Mouse (Mus musculus) cortical plate, adult 2 months (tissue): Measurements from ENCODE around the gene Chd4. TPM values are rescaled to one million over a fixed set of nuclear protein-coding genes. Genes with fewer than 3 reads are reported as not detected.

Experiments used
- H3K27ac ChIP-seq: fragments of 200-500 bp; 2 replicates; pipeline ENCODE4 v1.5.1; 2012; ENCODE audit warnings: low read length, control low read depth, inconsistent platforms; ENCODE audit not compliant: insufficient read depth
- H3K4me1 ChIP-seq: fragments of 200-500 bp; 2 replicates; pipeline ENCODE4 v1.6.1; 2011; ENCODE audit warnings: low read length; ENCODE audit not compliant: control insufficient read depth, insufficient read depth
- H3K4me3 ChIP-seq: fragments of 200-500 bp; 2 replicates; pipeline ENCODE4 v1.5.1; 2011; ENCODE audit warnings: mild to moderate bottlenecking, low read length, control low read depth; ENCODE audit not compliant: insufficient read depth
- CTCF ChIP-seq: fragments of 200-500 bp; IDR thresholded peaks from 2 replicates; pipeline ENCODE4 v1.5.1; 2011; ENCODE audit warnings: mild to moderate bottlenecking, control low read depth, low read length; ENCODE audit not compliant: insufficient read depth; ENCODE audit errors: extremely low read depth
- POLR2A ChIP-seq: fragments of 200-500 bp; IDR thresholded peaks from 2 replicates; pipeline ENCODE4 v1.6.1; 2011; ENCODE audit warnings: mild to moderate bottlenecking, low read length, control low read depth; ENCODE audit not compliant: insufficient read depth; ENCODE audit errors: extremely low read depth
- polyA plus RNA-seq: library from polyadenylated mRNA; depleted of rRNA; stranded (reverse); fragments of >200 nt; gene quantifications from 2 replicates; pipeline ENCODE4 v1.2.3, GENCODE M21; 2012; rRNA removed

Chd4 gene
- polyA plus RNA-seq, 1 experiment = 79.0 TPM

DNA sequence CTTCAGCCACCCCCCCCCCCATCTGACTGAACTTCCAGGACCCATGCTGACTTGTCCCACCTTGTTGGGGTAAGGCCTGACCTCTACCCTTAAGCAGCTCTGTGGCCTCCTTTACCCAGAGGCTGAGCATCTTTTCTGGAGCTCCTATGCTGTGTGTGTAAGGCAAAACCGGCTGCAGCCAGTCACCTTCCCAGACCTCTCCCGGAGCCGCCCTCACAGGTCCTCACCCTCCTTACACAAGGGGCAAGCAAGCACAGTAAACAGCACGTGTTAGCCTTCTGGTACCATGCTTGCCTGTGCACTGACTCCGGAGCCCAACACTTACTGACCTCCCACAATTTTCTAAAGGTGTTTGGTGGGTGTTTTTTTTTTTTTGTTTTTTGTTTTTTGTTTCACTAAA lies 79.7 kb downstream of the Chd4 start:
- no peak for TF ChIP-seq POLR2A
- no peak for TF ChIP-seq CTCF
- Histone ChIP-seq H3K27ac (no peak overlapping the region), H3K4me3 (no peak overlapping the region), H3K4me1 (no peaks in the 10 kb centered on the region)

DNA sequence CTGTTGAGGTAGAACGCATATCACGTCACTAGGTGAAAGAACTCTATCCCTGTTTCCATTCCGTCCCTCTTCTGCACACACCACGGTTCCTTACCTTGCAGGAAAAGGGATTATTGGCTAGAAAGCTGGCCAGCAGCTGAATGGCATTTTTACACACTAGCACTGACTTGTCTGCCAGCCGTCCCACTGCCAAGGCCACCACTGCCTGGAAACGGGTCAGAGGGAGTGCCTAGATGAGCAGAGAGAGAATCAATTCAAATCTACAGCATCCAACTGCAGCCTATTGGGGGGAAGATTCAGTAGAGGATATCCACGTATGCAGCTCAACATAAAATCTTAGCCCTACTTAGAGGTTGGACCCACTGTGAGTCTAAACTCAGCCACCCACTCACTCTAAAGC lies 83.8 kb downstream of the Chd4 start:
- TF ChIP-seq CTCF = no peak
- no peak for TF ChIP-seq POLR2A
- Histone ChIP-seq H3K4me1 (peaks cover 2% of the 10 kb centered on the region; the same call in 1 of the 2 replicates), H3K4me3 (no peak overlapping the region), H3K27ac (no peak overlapping the region)

Other genes starting within 250 kb of the Chd4 start
- gene P3h3, start 238.2 kb upstream of the Chd4 start, polyA plus RNA-seq = 59.6 and 66.5 TPM in 2 replicates
- gene Gpr162, start 232.0 kb upstream of the Chd4 start, polyA plus RNA-seq = 163 and 187 TPM in 2 replicates
- gene Cd4, start 207.8 kb upstream of the Chd4 start, polyA plus RNA-seq = 1.1 and 4.7 TPM in 2 replicates
- 5.1 and 6.5 TPM in 2 replicates for gene Lag3, start 184.3 kb upstream of the Chd4 start, polyA plus RNA-seq
- gene Ptms, start 175.9 kb upstream of the Chd4 start, polyA plus RNA-seq = 1,375 and 1,380 TPM in 2 replicates
- gene Mlf2, start 164.6 kb upstream of the Chd4 start, polyA plus RNA-seq = 732 and 737 TPM in 2 replicates
- gene Cops7a, start 130.4 kb upstream of the Chd4 start, polyA plus RNA-seq = 279 and 280 TPM in 2 replicates
- gene Pianp, start 99.3 kb upstream of the Chd4 start, polyA plus RNA-seq = 157 and 164 TPM in 2 replicates
- gene Zfp384, start 86.8 kb upstream of the Chd4 start, polyA plus RNA-seq = 46.9 and 51.6 TPM in 2 replicates
- gene Ing4, start 56.2 kb upstream of the Chd4 start, polyA plus RNA-seq = 69.7 and 78.6 TPM in 2 replicates
- gene Acrbp, start 46.3 kb upstream of the Chd4 start, polyA plus RNA-seq = 17.3 and 19.4 TPM in 2 replicates
- 1.0 and 1.3 TPM in 2 replicates for gene Lpar5, start 28.1 kb upstream of the Chd4 start, polyA plus RNA-seq
- gene Nop2, start 35.9 kb downstream of the Chd4 start, polyA plus RNA-seq = 20.0 and 21.5 TPM in 2 replicates
- gene Iffo1, start 49.3 kb downstream of the Chd4 start, polyA plus RNA-seq = 96.9 and 97.6 TPM in 2 replicates
- gene Gapdh, start 70.5 kb downstream of the Chd4 start, polyA plus RNA-seq = 4,394 and 4,549 TPM in 2 replicates
- 53.5 and 58.3 TPM in 2 replicates for gene Ncapd2, start 95.7 kb downstream of the Chd4 start, polyA plus RNA-seq
- gene Mrpl51, start 95.8 kb downstream of the Chd4 start, polyA plus RNA-seq = 51.2 and 52.9 TPM in 2 replicates
- 169 and 175 TPM in 2 replicates for gene Vamp1, start 119.6 kb downstream of the Chd4 start, polyA plus RNA-seq
- 6.4 and 6.7 TPM in 2 replicates for gene Tapbpl, start 135.9 kb downstream of the Chd4 start, polyA plus RNA-seq
- gene Cd27, start 141.0 kb downstream of the Chd4 start, polyA plus RNA-seq = 0.06 TPM in 1 of 2 replicates, not detected in the other
- not detected in 2 replicates for gene Tuba3a, start 190.1 kb downstream of the Chd4 start, polyA plus RNA-seq
- 10.3 and 10.8 TPM in 2 replicates for gene Ltbr, start 217.9 kb downstream of the Chd4 start, polyA plus RNA-seq
- gene Scnn1a, start 224.7 kb downstream of the Chd4 start, polyA plus RNA-seq = 4.0 and 4.7 TPM in 2 replicates